Mouse (Mus musculus): ENCODE results near the gene Gm45713.
"Not testable (repeated sequence)": the region's sequence is repeated elsewhere in the genome, so short reads cannot be mapped to it uniquely, and the experiment has no call there.

Gm45713 gene

GRCm38 (mm10) chr7:45121966-45122365 is 14.1 kb downstream of the Gm45713 start:
- DNase-seq: no peak

DNA sequence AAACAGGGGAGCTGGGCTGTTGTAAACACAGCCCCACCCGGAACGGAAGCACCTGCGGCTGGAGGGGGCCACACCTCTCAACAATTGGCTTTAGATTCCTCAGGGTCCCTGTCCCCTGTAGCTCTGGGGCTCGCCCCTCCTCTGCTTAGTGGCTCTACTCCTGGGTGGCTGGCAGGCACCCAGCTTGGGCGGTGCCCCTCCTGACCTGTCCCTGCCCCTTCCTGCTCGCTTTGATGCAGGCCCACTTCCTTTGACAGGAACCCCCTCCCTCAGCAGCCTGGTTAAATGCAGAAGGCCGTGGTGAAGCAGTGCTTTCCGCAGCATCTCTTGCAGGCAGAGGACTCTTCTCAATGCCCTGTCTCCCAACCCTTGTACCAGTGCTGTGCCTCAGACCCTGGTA is 14.6 kb downstream of the Gm45713 start:
- no peak for DNase-seq

DNA sequence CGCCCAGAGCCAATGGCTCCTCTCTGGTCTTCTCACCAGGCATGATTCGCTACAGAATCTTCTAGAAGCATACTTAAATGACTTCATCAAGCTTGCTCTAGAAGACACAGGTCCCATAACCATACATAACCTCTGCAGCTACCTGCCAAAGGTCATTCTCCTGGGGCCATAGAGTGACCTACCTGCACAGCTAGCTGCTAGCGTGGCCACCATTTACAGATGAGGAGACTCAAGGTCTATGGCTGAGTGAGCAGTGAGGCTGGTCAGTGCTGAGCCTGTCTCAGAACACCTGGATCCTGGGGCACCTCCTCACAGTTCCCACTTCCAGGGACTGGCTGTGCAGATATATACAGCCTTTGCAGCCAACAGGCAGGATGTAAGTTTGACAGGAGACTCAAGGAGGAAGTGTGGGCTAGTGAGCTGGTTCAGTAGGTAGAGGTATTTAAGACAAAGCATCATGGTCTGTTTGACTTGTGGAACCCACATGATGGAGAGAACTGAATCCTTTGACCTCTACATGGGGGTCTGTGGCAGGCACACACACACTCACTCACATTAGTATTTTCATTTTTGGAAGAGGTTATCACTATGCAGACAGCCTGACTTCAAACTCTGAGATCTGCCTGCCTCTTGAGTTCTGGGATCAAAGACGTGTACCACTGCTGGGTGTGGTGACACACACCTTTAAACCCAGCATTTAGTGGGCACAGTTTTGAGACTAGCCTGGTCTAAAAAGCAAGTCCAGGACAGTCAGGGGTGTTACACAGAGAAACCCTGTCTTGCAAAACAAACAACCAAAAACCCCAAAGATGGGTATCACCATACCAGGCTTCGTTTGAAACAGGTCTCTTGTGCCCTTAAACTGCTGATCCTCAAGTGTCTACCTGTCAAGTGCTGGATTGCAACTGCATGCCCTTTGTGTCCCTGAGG is 16.0 kb downstream of the Gm45713 start:
- DNase-seq: no peak

DNA sequence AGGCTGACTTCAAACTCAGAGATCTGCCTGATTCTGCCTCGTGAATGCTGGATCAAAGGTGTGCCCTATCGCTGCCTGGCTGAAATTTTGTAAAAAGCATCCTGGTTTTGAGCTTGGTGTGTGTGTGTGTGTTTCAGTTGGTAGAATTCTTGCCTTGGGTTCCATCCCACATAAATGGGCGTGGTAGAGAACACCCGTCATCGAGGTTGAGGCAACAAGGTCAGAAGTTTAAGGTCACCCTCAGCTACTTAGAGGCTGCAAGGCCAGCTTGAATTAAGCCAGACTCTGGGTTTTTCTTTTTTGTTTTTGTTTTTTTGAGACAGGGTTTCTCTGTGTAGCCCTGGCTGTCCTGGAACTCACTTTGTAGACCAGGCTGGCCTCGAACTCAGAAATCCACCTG is 17.7 kb downstream of the Gm45713 start:
- DNase-seq: no peak

GRCm38 (mm10) chr7:45117566-45117965 is 18.5 kb downstream of the Gm45713 start:
- no peak for DNase-seq

- DNase-seq: no peak
Measured at GRCm38 (mm10) chr7:45113476-45113875, 22.6 kb downstream of the Gm45713 start.

- no peak for DNase-seq
Measured at GRCm38 (mm10) chr7:45112529-45112928, 23.5 kb downstream of the Gm45713 start.

GRCm38 (mm10) chr7:45111940-45112339 is 24.1 kb downstream of the Gm45713 start:
- no peak for DNase-seq

DNA sequence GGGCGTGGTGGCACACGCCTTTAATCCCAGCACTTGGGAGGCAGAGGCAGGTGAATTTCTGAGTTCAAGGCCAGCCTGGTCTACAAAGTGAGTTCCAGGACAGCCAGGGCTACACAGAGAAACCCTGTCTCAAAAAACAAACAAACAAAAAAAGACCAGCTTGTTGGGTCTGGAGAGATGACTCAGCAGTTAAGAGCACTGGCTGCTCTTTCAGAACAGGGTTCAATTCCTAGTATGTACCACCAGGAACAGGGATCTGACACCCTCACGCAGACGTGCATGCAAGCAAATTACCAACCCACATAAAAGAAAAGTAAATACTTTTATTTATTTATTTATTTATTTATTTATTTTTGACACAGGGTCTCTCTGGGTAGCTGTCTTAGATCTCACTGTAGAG is 25.9 kb downstream of the Gm45713 start:
- not testable (repeated sequence) for DNase-seq

- no peak for DNase-seq
Measured at GRCm38 (mm10) chr7:45107052-45107645, 28.9 kb downstream of the Gm45713 start.

DNA sequence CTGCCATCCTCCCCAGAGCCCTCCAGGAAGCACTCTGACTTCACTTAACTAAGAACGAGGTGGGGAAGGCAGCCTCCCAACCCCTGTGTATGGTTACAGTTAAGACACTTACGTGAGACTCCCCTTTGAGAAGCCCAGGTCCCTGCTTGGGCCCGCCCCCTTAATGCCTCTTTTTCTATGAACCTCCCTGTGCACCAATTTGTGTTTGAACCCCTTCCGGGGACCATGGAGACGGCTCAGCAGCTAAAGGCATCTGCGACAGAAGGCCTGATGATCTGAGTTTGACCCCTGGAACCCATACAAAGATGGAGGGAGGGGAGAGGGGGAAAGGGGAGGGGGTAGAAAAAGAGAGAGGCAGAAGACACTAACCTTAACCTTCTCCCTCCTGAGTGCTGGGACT is 29.6 kb downstream of the Gm45713 start:
- no peak for DNase-seq

- no peak for DNase-seq
Measured at GRCm38 (mm10) chr7:45105491-45105890, 30.5 kb downstream of the Gm45713 start.

DNA sequence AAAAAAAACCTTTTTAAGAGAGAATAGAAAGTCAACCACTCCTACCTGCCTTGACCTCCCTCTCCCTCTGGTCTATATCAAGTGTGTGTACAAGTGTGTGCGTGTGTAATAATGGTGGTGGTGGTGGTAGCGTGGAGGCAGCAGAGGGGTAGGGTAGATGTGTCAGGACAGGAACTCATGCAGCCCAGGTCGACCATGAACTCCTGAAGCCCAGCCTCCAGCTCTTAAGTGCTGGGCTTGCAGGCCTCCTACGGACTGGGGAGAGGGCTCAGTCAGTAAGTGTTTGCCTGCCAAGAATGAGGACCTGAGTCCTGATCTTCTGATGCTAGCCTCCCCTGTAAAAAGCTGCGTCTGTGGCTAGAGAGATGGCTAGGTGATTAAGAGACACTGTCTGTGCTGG is 31.1 kb downstream of the Gm45713 start:
- no peak for DNase-seq

GRCm38 (mm10) chr7:45103652-45104180 is 32.3 kb downstream of the Gm45713 start, which contains the start of gene Fcgrt:
Gene Fcgrt (minus strand): TSS chr7:45103851.
- DNase-seq: peak; percentile 96 to 98

- DNase-seq: peak; percentile 54 to 64
Measured at GRCm38 (mm10) chr7:45102940-45103585, 33.0 kb downstream of the Gm45713 start.

DNA sequence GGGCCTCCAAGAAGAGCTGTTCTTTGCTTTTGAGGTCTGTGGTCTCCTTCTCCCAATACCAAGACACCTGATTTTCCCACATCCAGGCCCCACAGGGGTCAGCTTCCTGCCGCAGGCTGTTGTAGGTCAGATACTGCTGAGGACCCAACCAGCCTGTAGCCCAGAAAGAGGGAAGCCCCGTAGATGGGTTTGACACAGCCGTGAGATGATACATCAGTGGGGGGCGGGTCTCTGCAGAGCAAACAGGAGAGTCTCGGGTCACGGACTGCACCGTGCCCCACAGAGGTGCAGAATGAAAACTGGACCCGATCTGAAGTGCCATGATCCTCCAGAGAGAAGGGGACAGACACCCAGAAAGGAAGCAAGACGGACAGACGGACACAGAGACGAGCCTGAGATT is 33.6 kb downstream of the Gm45713 start:
- DNase-seq: no peak

DNA sequence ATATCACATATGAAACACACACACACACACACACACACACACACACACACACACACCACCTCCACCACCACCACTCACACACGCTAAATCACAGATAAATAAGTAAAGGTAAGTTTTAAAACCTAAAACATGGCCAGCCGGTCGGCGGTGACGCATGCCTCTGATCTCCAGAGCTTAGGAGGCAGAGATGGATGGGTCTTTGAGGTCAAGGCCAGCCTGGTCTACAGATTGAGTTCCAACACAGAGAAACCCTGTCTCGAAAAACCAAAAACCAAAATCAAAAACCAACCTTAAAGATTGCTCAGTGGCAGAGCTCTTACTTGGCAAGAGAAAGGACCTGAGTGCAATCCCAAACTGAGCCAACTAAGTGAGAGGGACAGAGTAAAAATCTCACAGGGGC is 36.0 kb downstream of the Gm45713 start:
- no peak for DNase-seq

- no peak for DNase-seq
Measured at GRCm38 (mm10) chr7:45098541-45099240, 37.3 kb downstream of the Gm45713 start.

GRCm38 (mm10) chr7:45097479-45097878 is 38.6 kb downstream of the Gm45713 start:
- DNase-seq: peak in 1 of 2 experiments; percentile 31

GRCm38 (mm10) chr7:45095965-45096364 is 40.1 kb downstream of the Gm45713 start:
- DNase-seq: not testable (repeated sequence)

- DNase-seq: no peak
Measured at GRCm38 (mm10) chr7:45095367-45095766, 40.7 kb downstream of the Gm45713 start.

- DNase-seq: no peak
Measured at GRCm38 (mm10) chr7:45094121-45094520, 41.9 kb downstream of the Gm45713 start.

- DNase-seq: no peak
Measured at GRCm38 (mm10) chr7:45093516-45093905, 42.5 kb downstream of the Gm45713 start.

Data from kidney, adult 8-10 months (tissue).